Mouse (Mus musculus): ENCODE data around the gene AC140267.1. TPM values are rescaled to one million over a fixed set of nuclear protein-coding genes. Genes with fewer than 3 reads are reported as not detected.

Gene AC140267.1
- polyA plus RNA-seq, 1 experiment from 2014 or later = not detected

DNA sequence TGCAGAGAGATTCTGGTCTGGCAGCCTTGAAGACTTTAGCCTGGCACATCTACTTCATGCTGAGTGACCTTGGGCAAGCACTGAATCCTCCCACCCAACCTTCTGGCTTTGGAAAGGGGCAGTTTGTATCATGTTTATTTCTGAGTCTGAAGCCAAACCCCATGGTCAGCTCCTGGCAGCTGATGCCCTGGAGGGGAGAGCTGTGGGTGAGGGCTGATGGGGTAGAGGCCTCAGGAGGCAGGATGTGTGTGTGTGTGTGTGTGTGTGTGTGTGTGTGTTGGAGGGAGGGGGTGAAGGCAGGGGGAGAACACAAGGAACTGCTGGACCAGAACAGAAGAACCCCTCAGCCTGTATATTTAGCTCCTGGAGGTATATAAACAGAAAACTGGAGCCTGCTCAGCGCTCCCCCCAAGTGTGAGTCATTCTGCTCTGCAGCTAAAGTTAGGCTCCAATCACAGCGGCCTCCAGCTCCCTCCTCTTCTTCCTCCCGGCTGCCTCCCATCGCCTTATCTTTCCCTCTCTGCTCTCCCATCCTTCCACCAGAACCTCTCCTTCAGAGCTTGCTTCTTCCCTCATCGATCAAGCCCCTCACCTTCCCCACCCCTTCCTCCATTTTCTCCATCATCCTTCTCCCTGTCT is 42.6 kb downstream of the AC140267.1 start:
- ATAC-seq = no peak
- Histone ChIP-seq H3K9me3 (ENCODE audit: low read length) (no peaks in the 10 kb centered on the region), H3K4me2 (ENCODE audit: low read depth, low read length) (no peak overlapping the region), H3K4me3 (ENCODE audit: low read depth, low read length) (no peak overlapping the region), H3K36me3 (replicated peaks; ENCODE audit: insufficient read depth, low read length) (no peaks in the 10 kb centered on the region), H3K4me1 (ENCODE audit: insufficient read depth) (no peaks in the 10 kb centered on the region), H3K27me3 (ENCODE audit: insufficient read depth, low read length) (0 out of 2 replicates have a peak, but pooled peaks cover 10% of the 10 kb centered on the region), H3K9ac (replicated peaks) (no peak overlapping the region), H3K27ac (ENCODE audit: low read depth) (no peak overlapping the region)
- TF ChIP-seq EP300 (IDR thresholded peaks at IDR 0.05; ENCODE audit: low read depth) = no peak
- TF ChIP-seq CTCF (IDR thresholded peaks at IDR 0.05; ENCODE audit: low read depth) = no peak
- no peak for DNase-seq
- WGBS (ENCODE audit: insufficient replicate concordance) = 57% methylated on average over 5 of the region's 5 CpGs

DNA sequence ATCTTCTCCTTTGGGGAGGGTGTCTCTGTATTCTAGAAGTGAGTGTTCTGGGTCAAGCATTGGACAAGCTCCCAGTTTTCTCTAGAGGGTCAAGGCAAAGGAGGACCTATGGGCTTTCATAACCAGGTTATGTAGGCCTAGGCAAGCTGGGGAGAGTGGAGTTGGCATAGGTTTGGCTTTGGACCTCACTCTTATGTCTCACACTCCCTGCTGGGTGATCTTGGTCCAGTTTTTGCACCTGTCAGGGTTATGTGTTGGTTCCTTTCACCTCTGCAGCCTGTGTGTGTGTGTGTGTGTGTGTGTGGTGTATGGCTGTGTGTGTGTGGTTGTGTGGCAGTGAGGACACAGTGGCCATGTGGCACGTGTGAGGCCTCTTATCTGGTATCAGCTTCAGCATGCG is 43.4 kb downstream of the AC140267.1 start:
- Histone ChIP-seq H3K4me3 (ENCODE audit: low read depth, low read length) (no peak overlapping the region), H3K4me1 (ENCODE audit: insufficient read depth) (no peaks in the 10 kb centered on the region), H3K27me3 (ENCODE audit: insufficient read depth, low read length) (0 out of 2 replicates have a peak, but pooled peaks cover 8% of the 10 kb centered on the region), H3K9ac (replicated peaks) (no peak overlapping the region), H3K9me3 (ENCODE audit: low read length) (no peaks in the 10 kb centered on the region), H3K36me3 (replicated peaks; ENCODE audit: insufficient read depth, low read length) (no peaks in the 10 kb centered on the region), H3K27ac (ENCODE audit: low read depth) (no peak overlapping the region), H3K4me2 (ENCODE audit: low read depth, low read length) (no peak overlapping the region)
- DNase-seq (no peak), ATAC-seq (no peak)
- WGBS (ENCODE audit: insufficient replicate concordance) = 63% methylated on average over 2 of the region's 2 CpGs
- TF ChIP-seq CTCF (IDR thresholded peaks at IDR 0.05; ENCODE audit: low read depth) (no peak), EP300 (IDR thresholded peaks at IDR 0.05; ENCODE audit: low read depth) (no peak)

DNA sequence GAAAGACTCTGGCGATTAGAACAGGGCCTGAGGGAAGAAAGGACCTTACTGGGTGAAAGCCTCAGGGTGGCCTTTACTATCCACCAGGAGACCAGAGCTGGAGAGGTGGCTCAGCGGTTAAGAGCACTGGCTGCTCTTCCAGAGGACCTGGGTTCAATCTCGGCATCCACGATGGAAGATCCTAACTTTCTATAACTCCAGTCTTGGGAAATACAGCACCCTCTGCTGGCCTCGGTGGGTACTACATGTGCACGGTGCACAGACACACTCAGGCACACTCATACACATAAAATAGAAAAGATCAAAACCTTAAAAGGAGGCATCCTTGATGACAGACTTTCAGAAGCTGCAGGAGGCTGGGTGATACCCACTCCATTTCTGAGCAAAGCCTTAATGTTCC is 45.0 kb downstream of the AC140267.1 start:
- TF ChIP-seq EP300 (IDR thresholded peaks at IDR 0.05; ENCODE audit: low read depth) (no peak), CTCF (IDR thresholded peaks at IDR 0.05; ENCODE audit: low read depth) (peak; percentile 86)
- H3K27me3 ChIP-seq (ENCODE audit: insufficient read depth, low read length) = peaks cover 20% of the 10 kb centered on the region
- WGBS (ENCODE audit: insufficient replicate concordance) = 19% methylated on average over 6 of the region's 6 CpGs

More for the DNA sequence above, 45.0 kb downstream of the AC140267.1 start:
- no peak overlapping the region for H3K27ac ChIP-seq (ENCODE audit: low read depth)
- H3K4me3 ChIP-seq (ENCODE audit: low read depth, low read length) = no peak overlapping the region
- no peaks in the 10 kb centered on the region for H3K4me1 ChIP-seq (ENCODE audit: insufficient read depth)
- no peak overlapping the region for H3K4me2 ChIP-seq (ENCODE audit: low read depth, low read length)
- DNase-seq (peak; percentile 76), ATAC-seq (no peak)
- no peak overlapping the region for H3K9ac ChIP-seq (replicated peaks)
- H3K9me3 ChIP-seq (ENCODE audit: low read length) = no peaks in the 10 kb centered on the region
- no peaks in the 10 kb centered on the region for H3K36me3 ChIP-seq (replicated peaks; ENCODE audit: insufficient read depth, low read length)

Other genes starting within 250 kb of the AC140267.1 start
- 0.77 and 0.85 TPM in 2 replicates for gene Pdgfb, start 220.9 kb upstream of the AC140267.1 start, polyA plus RNA-seq (2015; fragmentation: Nextera tagmentation; extraction: Ambion mirVana)
- 10.3 and 10.4 TPM in 2 replicates for gene Syngr1, start 144.5 kb upstream of the AC140267.1 start, polyA plus RNA-seq (2015; fragmentation: Nextera tagmentation; extraction: Ambion mirVana)
- gene Rpl3, start 144.0 kb upstream of the AC140267.1 start, polyA plus RNA-seq (2015; fragmentation: Nextera tagmentation; extraction: Ambion mirVana) = 394 and 407 TPM in 2 replicates
- gene Tab1, start 102.7 kb upstream of the AC140267.1 start, polyA plus RNA-seq (2015; fragmentation: Nextera tagmentation; extraction: Ambion mirVana) = 7.0 and 7.5 TPM in 2 replicates
- 0.12 and 0.14 TPM in 2 replicates for gene Mgat3, start 62.1 kb upstream of the AC140267.1 start, polyA plus RNA-seq (2015; fragmentation: Nextera tagmentation; extraction: Ambion mirVana)
- 8.5 and 8.6 TPM in 2 replicates for gene Mief1, start 1.8 kb upstream of the AC140267.1 start, polyA plus RNA-seq (2015; fragmentation: Nextera tagmentation; extraction: Ambion mirVana)
- 64.3 and 65.7 TPM in 2 replicates for gene Atf4, start 19.3 kb downstream of the AC140267.1 start, polyA plus RNA-seq (2015; fragmentation: Nextera tagmentation; extraction: Ambion mirVana)
- gene Rps19bp1, start 28.5 kb downstream of the AC140267.1 start, polyA plus RNA-seq (2015; fragmentation: Nextera tagmentation; extraction: Ambion mirVana) = 27.0 and 27.5 TPM in 2 replicates
- gene Cacna1i, start 51.4 kb downstream of the AC140267.1 start, polyA plus RNA-seq (2015; fragmentation: Nextera tagmentation; extraction: Ambion mirVana) = not detected in 2 replicates